Mouse (Mus musculus) bone marrow, adult 2 months (tissue): Measurements from ENCODE around the gene Pik3cb.

ENCODE experiments used
- CTCF ChIP-seq: fragments of 200-500 bp; IDR thresholded peaks from 2 replicates; pipeline ENCODE4 v1.5.1; 2011; ENCODE audit warnings: low read length, control low read depth; ENCODE audit not compliant: control insufficient read depth, insufficient read depth
- POLR2A ChIP-seq: fragments of 200-500 bp; IDR thresholded peaks from 2 replicates; pipeline ENCODE4 v1.6.1; 2011; ENCODE audit warnings: low read depth, mild to moderate bottlenecking, control low read depth, low read length, borderline replicate concordance; ENCODE audit not compliant: control insufficient read depth

GRCm38 (mm10) chr9:99131119-99131518 is 9.3 kb downstream of the Pik3cb start:
- TF ChIP-seq CTCF = no peak
- TF ChIP-seq POLR2A = no peak
